Mouse (Mus musculus) brain, embryonic 14.5 days (tissue): ENCODE results near the gene Fam71f2. TPM values are rescaled to one million over a fixed set of nuclear protein-coding genes. Genes with fewer than 3 reads are reported as not detected.

ENCODE experiments used
- DNase-seq: peaks from one replicate; pipeline ENCODE4 v3.0.0-alpha.2; 2011; ENCODE audit warnings: low read depth
- CTCF ChIP-seq: fragments of 200-500 bp; IDR thresholded peaks from 2 replicates; pipeline ENCODE4 v1.5.1; 2012; ENCODE audit warnings: inconsistent platforms, mild to moderate bottlenecking, moderate library complexity, borderline replicate concordance; ENCODE audit not compliant: insufficient read depth, insufficient read length; ENCODE audit errors: extremely low read depth
- POLR2A ChIP-seq: fragments of 200-500 bp; IDR thresholded peaks from 2 replicates; pipeline ENCODE4 v1.6.1; 2012; ENCODE audit warnings: mild to moderate bottlenecking, inconsistent platforms, borderline replicate concordance; ENCODE audit not compliant: poor library complexity, insufficient read depth, insufficient read length, severe bottlenecking; ENCODE audit errors: extremely low read depth
- polyA plus RNA-seq: library from polyadenylated mRNA; depleted of rRNA; stranded (reverse); fragments of >200 nt; gene quantifications from 2 replicates; pipeline ENCODE4 v1.2.3, GENCODE M21; 2012

Gene Fam71f2
- polyA plus RNA-seq, 1 experiment, result 1.5 TPM

DNA sequence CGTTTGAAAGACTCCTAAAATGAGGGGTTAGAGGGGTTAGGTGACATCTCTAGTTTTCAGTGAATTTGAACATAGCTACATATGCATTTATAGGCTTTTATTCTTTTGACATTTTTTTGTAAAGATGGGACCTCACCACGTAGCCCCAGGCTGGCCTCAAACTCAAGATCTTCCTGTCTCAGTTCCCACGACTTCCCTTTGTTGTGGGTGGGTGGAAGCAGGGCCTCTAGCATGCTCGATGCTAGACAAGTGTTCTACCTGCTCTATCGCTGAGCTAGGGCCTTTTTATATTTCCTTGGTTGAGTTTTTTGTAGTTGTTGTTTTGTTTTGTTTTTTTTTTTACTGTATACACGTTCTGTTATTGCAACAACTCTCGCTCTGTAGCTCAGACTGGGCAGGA is 7.5 kb downstream of the Fam71f2 start:
- TF ChIP-seq CTCF (no peak), POLR2A (no peak)
- DNase-seq, result no peak

DNA sequence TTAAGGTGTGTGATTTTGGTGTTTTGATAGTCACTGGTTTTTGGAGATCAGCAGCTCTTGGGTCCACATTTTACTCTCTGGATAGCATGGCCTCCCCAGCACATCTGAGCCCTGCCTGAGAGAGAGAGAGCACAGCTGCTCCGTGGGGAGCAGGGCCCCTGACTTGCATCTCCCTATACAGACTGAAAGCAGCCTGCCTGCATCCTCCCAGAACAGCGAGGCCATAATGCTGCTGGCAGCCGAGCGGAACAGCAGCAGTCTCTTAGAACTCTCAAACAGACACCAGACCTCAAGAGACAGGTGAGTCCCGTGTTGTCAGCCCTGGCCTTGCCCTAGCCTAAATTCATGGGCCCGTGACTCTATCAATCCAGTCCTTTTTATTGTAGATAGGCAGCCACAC is 8.1 kb downstream of the Fam71f2 start:
- TF ChIP-seq POLR2A (no peak), CTCF (no peak)
- DNase-seq, result no peak

DNA sequence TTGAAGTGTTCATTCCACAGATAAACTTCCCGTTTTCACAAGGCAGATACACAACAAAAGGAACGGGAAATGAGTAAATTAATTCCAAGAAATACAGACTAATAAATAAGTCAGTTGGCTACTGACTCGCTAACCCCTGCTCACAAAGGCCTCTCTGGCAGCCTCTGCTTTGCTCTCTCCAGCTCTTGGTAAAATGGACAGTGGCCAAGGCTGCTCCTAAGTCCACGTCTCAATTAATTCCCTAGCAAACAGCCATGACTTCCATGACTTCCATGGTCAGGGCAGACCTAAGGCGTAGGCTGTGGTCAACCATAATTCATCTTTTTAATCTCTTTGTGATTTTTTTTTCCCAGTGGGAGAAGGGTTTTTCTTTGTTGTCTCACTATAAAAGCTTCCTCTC is 8.6 kb downstream of the Fam71f2 start:
- DNase-seq, result peak; percentile 19
- TF ChIP-seq CTCF, result no peak

DNA sequence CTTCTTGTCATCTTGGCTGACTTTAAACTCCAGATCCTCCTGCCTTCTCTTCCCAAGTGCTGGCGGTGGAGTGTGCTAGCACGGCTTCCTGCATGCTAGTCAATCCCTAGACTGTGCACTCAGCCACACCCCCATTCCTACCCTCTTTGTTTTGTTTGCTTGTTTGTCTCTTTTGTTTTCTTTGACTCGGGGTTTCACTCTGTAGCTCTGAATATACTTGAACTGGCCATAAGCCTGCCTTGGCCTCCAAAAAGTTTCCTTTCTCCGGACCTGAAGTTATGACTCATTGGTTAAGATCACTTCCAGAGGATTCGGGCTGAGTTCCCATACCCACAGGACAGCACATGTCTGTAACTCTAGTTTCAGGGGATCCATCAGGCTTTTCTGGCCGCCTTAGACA is 9.3 kb downstream of the Fam71f2 start:
- no peak for TF ChIP-seq CTCF
- TF ChIP-seq POLR2A, result no peak
- DNase-seq, result no peak

DNA sequence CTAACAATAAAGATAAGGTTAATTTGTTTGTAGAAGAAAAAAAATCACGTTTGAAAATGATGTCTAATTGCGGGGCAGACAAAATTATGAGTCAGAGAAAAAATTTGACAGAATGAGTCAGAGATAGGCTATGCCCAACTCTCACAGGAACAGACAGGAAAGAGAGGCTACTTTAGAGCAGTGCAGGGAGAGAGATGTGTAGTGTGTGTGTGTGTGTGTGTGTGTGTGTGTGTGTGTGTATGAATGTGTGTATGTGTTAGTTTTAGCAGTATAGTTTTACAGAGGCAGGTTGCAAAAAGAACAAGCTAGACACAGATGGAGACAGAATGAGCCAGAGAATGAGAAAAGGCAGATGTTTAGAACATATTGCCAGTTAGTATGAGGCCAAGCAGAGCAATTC is 19.7 kb downstream of the Fam71f2 start:
- TF ChIP-seq CTCF, result no peak
- TF ChIP-seq POLR2A, result no peak
- no peak for DNase-seq

DNA sequence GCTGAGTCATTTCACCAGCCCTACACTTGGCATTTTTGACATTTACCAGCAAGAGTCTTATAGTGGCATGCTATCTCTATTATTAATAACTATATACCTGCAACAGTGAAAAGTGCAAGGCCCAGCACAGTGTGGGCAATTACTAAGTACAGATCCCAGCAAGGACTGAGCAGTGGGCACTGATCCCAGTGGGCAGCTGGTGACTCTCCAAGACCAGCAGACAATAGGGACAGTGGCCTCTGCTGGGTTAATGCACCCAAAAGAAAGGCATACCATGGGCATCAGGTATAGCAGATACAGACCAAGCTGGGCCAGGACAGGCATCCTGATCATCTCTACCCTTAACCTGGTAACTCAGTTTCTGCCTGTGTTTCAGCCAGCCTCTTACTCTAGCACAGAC is 23.9 kb downstream of the Fam71f2 start:
- TF ChIP-seq CTCF (no peak), POLR2A (no peak)
- DNase-seq, result no peak

DNA sequence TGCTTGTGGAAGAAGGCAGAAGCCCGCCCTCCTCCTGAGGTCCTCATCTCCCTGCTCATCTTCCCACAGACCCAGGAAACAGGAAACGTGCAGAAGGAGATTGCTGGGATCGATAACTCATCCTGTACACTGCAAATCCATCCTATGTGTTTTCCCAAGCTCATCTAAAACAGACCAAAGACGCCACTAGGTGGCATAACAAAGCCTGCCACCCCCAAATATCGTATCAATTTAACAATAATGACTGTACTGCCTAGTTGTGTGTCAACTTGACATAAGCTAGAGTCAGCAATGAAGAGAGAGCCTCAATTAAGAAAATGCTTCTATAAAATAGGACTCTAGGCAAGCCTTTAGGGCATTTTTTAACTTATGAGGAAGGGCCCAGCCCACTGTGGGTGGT is 24.3 kb downstream of the Fam71f2 start:
- DNase-seq, result peak; percentile 9

DNA sequence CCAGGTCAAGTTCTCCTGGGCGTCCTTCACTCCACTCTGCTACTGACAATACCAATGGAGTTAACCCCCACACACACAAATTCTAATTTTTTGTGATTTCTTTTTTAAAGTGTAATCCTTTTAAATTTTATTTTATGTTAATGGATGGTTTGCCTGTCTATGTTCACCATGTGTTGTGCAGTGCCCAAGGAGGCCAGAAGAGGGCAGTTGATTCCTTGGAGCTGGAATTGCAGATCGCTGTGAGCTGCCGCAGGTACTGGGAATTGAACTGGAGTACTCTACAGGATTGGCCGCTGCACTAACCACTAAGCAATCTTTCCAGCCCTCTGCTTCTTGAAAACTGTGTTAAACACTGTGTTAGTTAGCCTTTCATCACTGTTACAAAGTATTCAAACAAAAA is 26.1 kb downstream of the Fam71f2 start:
- no peak for TF ChIP-seq CTCF
- TF ChIP-seq POLR2A, result no peak
- no peak for DNase-seq

More for the DNA sequence above, 24.3 kb downstream of the Fam71f2 start:
- no peak for TF ChIP-seq POLR2A
- TF ChIP-seq CTCF, result peak; percentile 20; the same call in 1 of the 2 replicates

DNA sequence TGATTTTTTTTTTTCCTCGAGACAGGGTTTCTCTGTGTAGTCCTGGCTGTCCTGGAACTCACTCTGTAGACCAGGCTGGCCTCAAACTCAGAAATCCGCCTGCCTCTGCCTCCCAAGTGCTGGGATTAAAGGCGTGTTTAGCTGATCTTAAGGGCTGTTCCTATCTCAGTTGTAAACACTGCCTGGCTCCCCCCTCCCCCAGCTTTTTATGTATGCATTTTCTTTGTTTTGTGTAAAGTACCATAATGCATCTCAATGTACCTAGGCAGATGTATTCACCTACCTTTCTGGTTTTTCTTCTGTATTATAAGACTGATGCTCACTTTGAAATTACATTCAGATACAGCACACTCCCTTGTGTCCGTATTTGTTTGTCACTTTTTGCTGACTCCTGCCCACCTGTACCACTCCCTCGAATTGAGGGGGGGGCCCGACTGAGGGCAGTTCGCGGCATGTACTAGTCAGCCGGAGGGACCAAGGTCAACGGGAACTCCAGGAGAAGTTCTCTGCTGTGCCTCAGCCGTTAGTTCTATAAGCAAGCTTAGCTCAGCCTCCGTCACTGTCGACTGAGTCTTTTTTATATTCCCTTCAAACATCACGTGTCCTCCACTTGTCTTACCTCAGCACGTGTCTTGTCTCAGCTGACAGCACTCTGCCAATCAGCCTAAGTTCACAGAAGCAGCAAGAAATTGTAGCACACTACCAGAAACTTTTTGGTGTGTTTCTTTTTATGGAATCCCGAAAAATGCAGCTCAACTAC is 29.6 kb downstream of the Fam71f2 start:
- no peak for DNase-seq
- TF ChIP-seq CTCF (no peak), POLR2A (no peak)

DNA sequence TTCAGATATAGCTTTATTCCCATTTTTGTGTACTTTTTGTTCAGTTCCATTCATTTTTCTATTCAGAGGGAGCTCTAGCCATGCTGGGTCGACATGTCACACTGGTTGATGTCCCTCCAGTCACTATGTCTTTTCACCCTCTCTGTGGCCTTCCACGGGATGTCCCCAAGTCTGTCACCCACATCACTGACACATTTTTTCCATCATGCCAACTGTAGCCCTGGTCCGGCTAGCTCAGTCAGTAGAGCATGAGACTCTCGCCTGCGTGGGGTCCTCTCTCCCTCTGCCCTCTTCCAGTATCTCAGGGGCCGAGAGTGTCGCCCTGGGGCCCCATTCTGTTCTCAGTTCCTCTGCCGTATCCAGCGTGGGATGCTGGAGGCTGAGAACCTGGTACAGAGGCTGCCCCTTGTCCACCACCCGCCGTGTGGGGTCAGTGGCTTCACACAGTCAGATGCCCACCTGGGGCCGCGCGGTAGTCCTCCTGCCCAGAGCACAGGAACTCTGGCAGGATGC is 34.4 kb downstream of the Fam71f2 start:
- DNase-seq, result no peak
- TF ChIP-seq POLR2A, result no peak
- no peak for TF ChIP-seq CTCF

DNA sequence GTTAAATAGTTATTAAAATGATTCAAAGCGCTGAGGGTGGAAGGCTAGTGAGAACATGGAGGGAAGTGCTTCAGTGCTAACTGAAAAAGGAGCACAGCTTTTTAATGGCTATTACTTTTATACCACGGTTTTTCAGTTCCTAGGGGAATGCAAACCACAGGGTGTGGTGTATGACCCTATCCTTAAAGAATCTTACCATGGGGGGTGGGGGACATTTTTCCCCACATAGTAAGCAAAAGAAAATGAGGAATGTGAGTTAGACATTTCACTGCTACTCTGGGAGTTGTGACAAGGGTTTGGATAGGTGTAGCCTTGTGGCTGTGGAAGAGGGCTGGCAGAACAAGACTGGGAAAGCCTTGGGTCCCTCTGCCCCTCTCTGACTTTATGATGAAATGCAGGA is 37.9 kb downstream of the Fam71f2 start:
- no peak for TF ChIP-seq POLR2A
- TF ChIP-seq CTCF, result no peak
- DNase-seq, result no peak

DNA sequence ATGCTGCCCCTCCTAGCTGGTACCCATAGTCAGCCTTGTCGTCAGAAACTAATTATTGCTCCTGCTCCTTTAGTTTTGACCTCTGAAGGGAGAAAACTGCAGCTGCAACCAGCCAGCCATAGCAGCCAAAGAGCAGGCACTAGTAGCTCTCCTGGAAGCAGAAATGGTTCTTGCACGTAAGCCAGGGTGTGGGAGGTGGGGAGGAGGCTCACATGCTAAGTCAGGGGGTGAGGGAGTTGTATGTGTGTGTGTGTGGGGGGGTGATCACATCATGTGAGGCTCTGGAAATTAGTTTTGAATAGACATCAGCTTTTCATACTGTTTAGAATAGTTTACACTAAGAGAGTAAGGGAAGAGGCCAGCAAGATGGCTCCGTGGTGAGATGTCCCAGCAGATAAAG is 38.5 kb downstream of the Fam71f2 start:
- DNase-seq, result no peak

More for the DNA sequence above, 38.5 kb downstream of the Fam71f2 start:
- TF ChIP-seq CTCF, result no peak
- TF ChIP-seq POLR2A, result no peak
